Mouse (Mus musculus): ENCODE data around the gene Olfr134. TPM values are rescaled to one million over a fixed set of nuclear protein-coding genes. Genes with fewer than 3 reads are reported as not detected.
"Not testable (repeated sequence)": the region's sequence is repeated elsewhere in the genome, so short reads cannot be mapped to it uniquely, and the experiment has no call there.

Gene Olfr134
- not detected in 2 replicates for polyA plus RNA-seq (2014; fragmentation: Nextera tagmentation; extraction: Ambion mirVana)

DNA sequence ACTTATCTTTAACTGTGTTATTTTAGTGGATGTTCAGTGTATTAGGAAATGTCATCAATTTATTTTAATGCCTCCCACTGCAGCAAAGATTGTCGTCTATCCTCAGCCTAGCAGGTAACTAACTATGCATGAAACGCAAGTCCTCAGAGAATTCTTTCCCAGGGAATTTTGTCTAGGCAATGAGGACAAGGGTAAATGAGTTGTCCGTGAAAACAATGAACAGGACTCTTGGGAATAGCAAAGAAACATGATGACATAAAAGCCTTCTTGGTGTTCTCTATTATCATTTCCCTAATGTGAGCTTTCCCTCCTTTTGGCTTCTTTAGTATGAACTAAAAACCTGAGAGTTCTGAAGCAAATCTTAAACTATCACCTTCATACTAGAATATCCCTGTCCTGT is at the start of gene Olfr134:
TSS of gene Olfr134 (plus strand) at position 301 of the 400 bp plus-strand sequence.
- H3K9ac ChIP-seq (ENCODE audit: low read depth, low read length): no peak within 1 kb of the TSS
- whole genome bisulfite sequencing (ENCODE audit: insufficient replicate concordance): 57% methylated on average over 3 of the region's 3 CpGs
- ATAC-seq (replicated peaks; ENCODE audit: insufficient number of reproducible peaks, low FRiP score, low TSS enrichment): no peak
- H3K9me3 ChIP-seq (replicated peaks; ENCODE audit: control insufficient read depth, low read length): no peaks in the 10 kb centered on the region
- no peak within 1 kb of the TSS for H3K4me3 ChIP-seq (ENCODE audit: low read depth, low read length)
- H3K27me3 ChIP-seq (ENCODE audit: control insufficient read depth, insufficient read depth, low read length): no peaks in the 10 kb centered on the region
- H3K27ac ChIP-seq (ENCODE audit: low read depth, low read length): no peak within 1 kb of the TSS
- H3K36me3 ChIP-seq (ENCODE audit: control insufficient read depth, insufficient read depth, low read length): no peaks in the 10 kb centered on the region
- H3K4me2 ChIP-seq: no peak within 1 kb of the TSS
- H3K4me1 ChIP-seq (ENCODE audit: control insufficient read depth, insufficient read depth, low read length): no peaks in the 10 kb centered on the region

DNA sequence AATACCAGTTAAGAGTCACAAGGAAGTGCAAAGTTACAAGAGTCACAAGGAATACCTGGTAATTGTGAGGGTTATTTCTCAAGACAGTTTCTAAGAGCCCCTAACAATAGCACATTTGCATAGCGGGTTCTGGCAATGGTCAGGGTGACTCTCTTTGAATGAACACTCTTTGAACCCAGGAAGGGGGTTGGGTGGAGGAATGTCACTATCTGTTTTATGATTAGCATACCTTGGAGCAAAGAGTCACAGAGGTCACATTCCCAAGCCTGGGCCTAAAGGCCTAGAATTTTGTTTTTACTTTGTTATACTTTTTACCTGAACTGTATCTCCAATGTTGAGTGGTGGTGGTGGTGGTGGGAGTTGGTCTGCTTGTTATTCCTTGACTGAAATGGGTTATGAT is 47.0 kb upstream of the Olfr134 start:
- ATAC-seq (replicated peaks; ENCODE audit: insufficient number of reproducible peaks, low FRiP score, low TSS enrichment); H3K4me3 ChIP-seq (ENCODE audit: low read depth, low read length); H3K4me2 ChIP-seq; H3K27ac ChIP-seq (ENCODE audit: low read depth, low read length); H3K9me3 ChIP-seq (replicated peaks; ENCODE audit: control insufficient read depth, low read length); H3K4me1 ChIP-seq (ENCODE audit: control insufficient read depth, insufficient read depth, low read length); H3K36me3 ChIP-seq (ENCODE audit: control insufficient read depth, insufficient read depth, low read length); H3K27me3 ChIP-seq (ENCODE audit: control insufficient read depth, insufficient read depth, low read length); H3K9ac ChIP-seq (ENCODE audit: low read depth, low read length): not testable (repeated sequence)
- 64% methylated on average over 1 of the region's 1 CpGs for WGBS (ENCODE audit: insufficient replicate concordance)

DNA sequence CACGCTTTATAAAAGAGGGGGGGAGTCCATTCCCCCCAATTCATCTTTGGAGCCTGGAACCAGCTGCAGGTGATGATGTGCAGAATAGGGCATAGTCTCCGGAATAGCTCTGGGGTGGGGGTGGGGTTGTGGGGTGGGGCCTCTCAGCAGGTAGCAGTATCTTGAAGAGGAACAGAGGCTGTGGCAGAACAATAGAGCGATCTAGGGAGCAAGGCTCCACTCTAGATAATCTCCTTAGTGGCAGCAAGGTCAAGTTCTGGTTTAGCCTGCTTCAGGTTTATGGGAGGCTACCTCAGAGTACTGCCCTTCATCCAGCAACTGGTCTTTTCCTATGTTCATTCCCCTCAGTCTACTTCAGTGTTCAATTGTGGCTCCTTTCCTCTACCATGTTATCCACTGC is 45.8 kb upstream of the Olfr134 start:
- not testable (repeated sequence) for H3K4me1 ChIP-seq (ENCODE audit: control insufficient read depth, insufficient read depth, low read length); H3K9me3 ChIP-seq (replicated peaks; ENCODE audit: control insufficient read depth, low read length)
- WGBS (ENCODE audit: insufficient replicate concordance): 64% methylated on average over 3 of the region's 3 CpGs

DNA sequence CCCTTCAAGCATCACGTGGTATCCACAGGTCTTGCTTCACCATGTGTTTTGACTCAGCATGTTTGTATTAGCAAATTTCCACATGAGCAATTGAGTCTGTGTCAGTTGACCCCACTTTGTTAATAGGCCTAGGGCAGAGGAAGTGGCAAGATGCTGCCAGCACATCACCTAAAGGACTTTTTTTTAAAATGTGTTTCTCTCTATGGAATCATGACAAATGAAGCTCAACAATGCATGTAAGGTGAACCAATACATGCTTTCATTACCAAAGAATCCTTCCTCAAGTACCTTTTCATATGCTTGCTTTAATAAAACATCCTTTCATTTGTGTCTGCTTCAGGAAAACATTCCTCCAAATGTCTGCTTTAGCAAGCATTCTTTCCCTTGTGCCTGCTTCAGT is 36.8 kb upstream of the Olfr134 start, which contains the start of gene Olfr132:
TSS of gene Olfr132 (minus strand) at position 101 of the 400 bp plus-strand sequence.
- H3K36me3 ChIP-seq (ENCODE audit: control insufficient read depth, insufficient read depth, low read length): no peaks in the 10 kb centered on the region
- no peaks in the 10 kb centered on the region for H3K9me3 ChIP-seq (replicated peaks; ENCODE audit: control insufficient read depth, low read length)
- no peaks in the 10 kb centered on the region for H3K4me1 ChIP-seq (ENCODE audit: control insufficient read depth, insufficient read depth, low read length)
- no peaks in the 10 kb centered on the region for H3K27me3 ChIP-seq (ENCODE audit: control insufficient read depth, insufficient read depth, low read length)
- no peak within 1 kb of the TSS for H3K4me3 ChIP-seq (ENCODE audit: low read depth, low read length)
- WGBS (ENCODE audit: insufficient replicate concordance): 66% methylated on average over 1 of the region's 1 CpGs
- H3K9ac ChIP-seq (ENCODE audit: low read depth, low read length): no peak within 1 kb of the TSS
- H3K27ac ChIP-seq (ENCODE audit: low read depth, low read length): no peak within 1 kb of the TSS
- no peak within 1 kb of the TSS for H3K4me2 ChIP-seq
- ATAC-seq (replicated peaks; ENCODE audit: insufficient number of reproducible peaks, low FRiP score, low TSS enrichment): no peak

More for the DNA sequence above, 45.8 kb upstream of the Olfr134 start:
- H3K4me3 ChIP-seq (ENCODE audit: low read depth, low read length); H3K4me2 ChIP-seq; H3K9ac ChIP-seq (ENCODE audit: low read depth, low read length); H3K27me3 ChIP-seq (ENCODE audit: control insufficient read depth, insufficient read depth, low read length); ATAC-seq (replicated peaks; ENCODE audit: insufficient number of reproducible peaks, low FRiP score, low TSS enrichment); H3K36me3 ChIP-seq (ENCODE audit: control insufficient read depth, insufficient read depth, low read length); H3K27ac ChIP-seq (ENCODE audit: low read depth, low read length): not testable (repeated sequence)

DNA sequence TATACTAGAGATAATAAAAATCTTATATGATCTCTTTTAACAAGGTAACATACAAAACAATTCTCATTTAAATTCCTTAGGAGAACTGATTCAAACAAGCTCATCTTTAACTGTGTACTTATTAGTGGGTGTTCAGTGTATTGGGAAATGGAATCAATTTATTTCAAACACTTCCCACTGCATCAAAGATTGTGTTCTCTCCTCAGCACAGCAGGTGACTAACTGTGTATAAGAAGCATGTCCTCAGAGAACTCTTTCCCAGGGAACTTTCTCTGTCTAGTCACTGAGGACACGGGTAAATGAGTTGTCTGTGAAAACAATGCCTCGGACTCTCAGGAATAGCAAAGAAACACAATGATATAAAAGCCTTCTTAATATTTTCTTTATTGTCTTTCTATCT is 26.2 kb upstream of the Olfr134 start, which contains the start of gene Olfr133:
TSS of gene Olfr133 (plus strand) at position 301 of the 400 bp plus-strand sequence.
- H3K36me3 ChIP-seq (ENCODE audit: control insufficient read depth, insufficient read depth, low read length): no peaks in the 10 kb centered on the region
- H3K4me2 ChIP-seq: no peak within 1 kb of the TSS
- H3K4me1 ChIP-seq (ENCODE audit: control insufficient read depth, insufficient read depth, low read length): no peaks in the 10 kb centered on the region
- no peak for ATAC-seq (replicated peaks; ENCODE audit: insufficient number of reproducible peaks, low FRiP score, low TSS enrichment)
- H3K4me3 ChIP-seq (ENCODE audit: low read depth, low read length): no peak within 1 kb of the TSS
- no peak within 1 kb of the TSS for H3K27ac ChIP-seq (ENCODE audit: low read depth, low read length)
- H3K9me3 ChIP-seq (replicated peaks; ENCODE audit: control insufficient read depth, low read length): peaks cover 3% of the 10 kb centered on the region; the same call in 1 of the 2 replicates
- no peaks in the 10 kb centered on the region for H3K27me3 ChIP-seq (ENCODE audit: control insufficient read depth, insufficient read depth, low read length)
- WGBS (ENCODE audit: insufficient replicate concordance): 67% methylated on average over 2 of the region's 2 CpGs
- H3K9ac ChIP-seq (ENCODE audit: low read depth, low read length): no peak within 1 kb of the TSS

DNA sequence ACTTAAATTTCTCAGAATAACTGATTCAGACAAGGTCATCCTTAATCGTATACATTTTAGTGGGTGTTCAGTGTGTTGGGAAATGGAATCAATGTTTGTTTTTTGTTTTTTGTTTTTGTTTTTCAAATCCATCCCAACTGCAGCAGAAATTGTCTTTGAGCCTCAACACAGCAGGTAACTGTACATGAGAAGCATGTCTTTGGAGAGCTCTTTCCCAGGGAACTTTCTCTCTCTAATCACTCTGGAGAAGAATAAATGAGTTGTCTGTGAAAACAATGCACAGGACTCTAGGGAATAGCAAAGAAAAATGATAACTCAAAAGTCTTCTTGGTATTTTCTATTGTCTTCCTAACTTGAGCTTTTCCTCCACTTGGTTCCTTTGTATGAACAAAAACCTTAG is 32.8 kb downstream of the Olfr134 start, which contains the start of gene Olfr135:
TSS of gene Olfr135 (plus strand) at position 301 of the 400 bp plus-strand sequence.
- H3K27me3 ChIP-seq (ENCODE audit: control insufficient read depth, insufficient read depth, low read length): no peaks in the 10 kb centered on the region
- no peaks in the 10 kb centered on the region for H3K36me3 ChIP-seq (ENCODE audit: control insufficient read depth, insufficient read depth, low read length)
- no peaks in the 10 kb centered on the region for H3K9me3 ChIP-seq (replicated peaks; ENCODE audit: control insufficient read depth, low read length)
- no peak within 1 kb of the TSS for H3K4me3 ChIP-seq (ENCODE audit: low read depth, low read length)
- H3K4me2 ChIP-seq: no peak within 1 kb of the TSS
- H3K4me1 ChIP-seq (ENCODE audit: control insufficient read depth, insufficient read depth, low read length): no peaks in the 10 kb centered on the region
- no peak for ATAC-seq (replicated peaks; ENCODE audit: insufficient number of reproducible peaks, low FRiP score, low TSS enrichment)
- H3K27ac ChIP-seq (ENCODE audit: low read depth, low read length): no peak within 1 kb of the TSS
- WGBS (ENCODE audit: insufficient replicate concordance): 89% methylated on average over 1 of the region's 1 CpGs
- H3K9ac ChIP-seq (ENCODE audit: low read depth, low read length): no peak within 1 kb of the TSS

Other genes starting within 250 kb of the Olfr134 start
- gene Olfr761, start 218.3 kb upstream of the Olfr134 start, polyA plus RNA-seq (2014; fragmentation: Nextera tagmentation; extraction: Ambion mirVana): not detected in 2 replicates
- gene Olfr129, start 111.3 kb upstream of the Olfr134 start, polyA plus RNA-seq (2014; fragmentation: Nextera tagmentation; extraction: Ambion mirVana): not detected in 2 replicates
- not detected in 2 replicates for gene Olfr130, start 107.5 kb upstream of the Olfr134 start, polyA plus RNA-seq (2014; fragmentation: Nextera tagmentation; extraction: Ambion mirVana)
- not detected in 2 replicates for gene Olfr131, start 82.7 kb upstream of the Olfr134 start, polyA plus RNA-seq (2014; fragmentation: Nextera tagmentation; extraction: Ambion mirVana)
- gene Olfr132, start 36.9 kb upstream of the Olfr134 start, polyA plus RNA-seq (2014; fragmentation: Nextera tagmentation; extraction: Ambion mirVana): not detected in 2 replicates
- gene Olfr133, start 26.1 kb upstream of the Olfr134 start, polyA plus RNA-seq (2014; fragmentation: Nextera tagmentation; extraction: Ambion mirVana): not detected in 2 replicates
- gene Olfr135, start 32.9 kb downstream of the Olfr134 start, polyA plus RNA-seq (2014; fragmentation: Nextera tagmentation; extraction: Ambion mirVana): not detected in 2 replicates
- gene Olfr138, start 89.6 kb downstream of the Olfr134 start, polyA plus RNA-seq (2014; fragmentation: Nextera tagmentation; extraction: Ambion mirVana): not detected in 2 replicates
- gene Olfr137, start 136.2 kb downstream of the Olfr134 start, polyA plus RNA-seq (2014; fragmentation: Nextera tagmentation; extraction: Ambion mirVana): not detected in 2 replicates
- gene Olfr136, start 158.4 kb downstream of the Olfr134 start, polyA plus RNA-seq (2014; fragmentation: Nextera tagmentation; extraction: Ambion mirVana): not detected in 2 replicates
- not detected in 2 replicates for gene Esp36, start 248.8 kb downstream of the Olfr134 start, polyA plus RNA-seq (2014; fragmentation: Nextera tagmentation; extraction: Ambion mirVana)

Measured in heart, embryonic 11.5 days (tissue).